Mouse (Mus musculus): ENCODE data around the gene Traf1. TPM values are rescaled to one million over a fixed set of nuclear protein-coding genes. Genes with fewer than 3 reads are reported as not detected.

Gene Traf1
- polyA plus RNA-seq, 1 experiment, result 6.5 TPM

DNA sequence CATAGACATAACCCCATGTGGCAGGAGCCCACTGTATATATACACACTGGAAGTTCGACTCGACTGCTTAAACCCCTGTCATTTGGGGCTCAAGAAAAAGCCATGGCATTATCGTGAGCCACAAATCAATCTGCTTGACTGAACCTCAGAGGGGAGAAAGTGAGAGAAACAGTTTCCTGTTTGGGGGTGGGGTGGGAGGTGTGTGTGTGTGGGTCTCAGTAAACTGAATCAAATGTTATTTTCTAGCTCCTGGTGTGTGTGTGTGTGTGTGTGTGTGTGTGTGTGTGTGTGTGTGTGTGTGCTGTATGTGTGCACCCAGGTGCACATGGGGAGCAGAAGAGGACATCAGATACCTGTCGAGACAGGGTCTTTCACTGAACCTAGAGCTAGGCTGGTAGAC is 8.6 kb downstream of the Traf1 start:
- no peaks in the 10 kb centered on the region for H3K4me1 ChIP-seq (ENCODE audit: control insufficient read depth, insufficient read depth, low read length)
- TF ChIP-seq CTCF (IDR thresholded peaks at IDR 0.05; ENCODE audit: control insufficient read depth, insufficient read depth, insufficient replicate concordance, low read depth, low read length), result no peak
- TF ChIP-seq POLR2A (IDR thresholded peaks at IDR 0.05; ENCODE audit: control insufficient read depth, low read depth, low read length), result no peak
- H3K27ac ChIP-seq (ENCODE audit: control insufficient read depth, insufficient read depth, low read depth, low read length), result no peak overlapping the region
- H3K36me3 ChIP-seq (ENCODE audit: control insufficient read depth, insufficient read depth, low read length), result no peaks in the 10 kb centered on the region
- H3K27me3 ChIP-seq (ENCODE audit: control insufficient read depth, insufficient read depth, low read length), result no peaks in the 10 kb centered on the region
- H3K4me3 ChIP-seq (ENCODE audit: control insufficient read depth, low read depth, low read length), result peak overlapping the region; percentile 47

DNA sequence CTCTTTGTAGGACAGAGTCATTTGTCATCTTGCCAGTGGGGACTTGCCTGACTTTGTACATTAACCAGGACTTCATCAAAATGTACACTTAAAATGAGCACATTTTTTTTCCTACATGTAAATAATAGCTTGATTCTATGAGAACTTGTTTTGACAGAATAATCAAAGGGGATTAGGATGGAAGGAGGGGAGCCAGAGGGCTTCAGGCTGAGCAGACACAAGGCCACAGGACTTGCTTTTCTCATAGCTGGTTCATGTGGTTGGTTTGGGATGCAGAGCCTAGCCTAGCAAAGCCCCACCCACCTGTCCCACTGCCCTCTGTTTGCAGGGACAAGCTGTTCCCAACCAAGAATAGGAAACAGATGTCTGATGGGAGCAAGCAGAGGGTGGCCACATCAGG is 10.1 kb downstream of the Traf1 start:
- Histone ChIP-seq H3K4me1 (ENCODE audit: control insufficient read depth, insufficient read depth, low read length) (no peaks in the 10 kb centered on the region), H3K27me3 (ENCODE audit: control insufficient read depth, insufficient read depth, low read length) (no peaks in the 10 kb centered on the region), H3K4me3 (ENCODE audit: control insufficient read depth, low read depth, low read length) (peak overlapping the region; percentile 68), H3K27ac (ENCODE audit: control insufficient read depth, insufficient read depth, low read depth, low read length) (no peak overlapping the region), H3K36me3 (ENCODE audit: control insufficient read depth, insufficient read depth, low read length) (no peaks in the 10 kb centered on the region)
- TF ChIP-seq POLR2A (IDR thresholded peaks at IDR 0.05; ENCODE audit: control insufficient read depth, low read depth, low read length), result no peak
- TF ChIP-seq CTCF (IDR thresholded peaks at IDR 0.05; ENCODE audit: control insufficient read depth, insufficient read depth, insufficient replicate concordance, low read depth, low read length), result no peak

DNA sequence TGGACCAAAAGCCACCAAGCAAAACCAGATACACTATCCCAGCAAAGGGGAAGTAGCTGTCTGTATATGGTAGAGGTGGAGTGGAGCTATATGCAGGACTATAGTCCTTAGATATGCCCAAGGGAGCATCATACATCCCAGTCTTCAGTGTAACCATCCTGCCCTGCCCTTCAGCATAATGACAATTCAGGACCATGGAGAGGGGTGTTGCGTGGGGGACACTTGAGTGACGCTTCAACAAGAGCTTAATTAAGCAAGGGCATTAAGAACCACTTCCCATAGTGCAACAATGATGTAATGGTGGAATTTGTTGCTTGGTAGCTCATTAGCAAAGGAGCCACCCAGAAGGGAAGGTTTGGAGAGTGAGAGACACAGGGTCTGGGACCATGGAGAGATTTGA is 12.9 kb downstream of the Traf1 start:
- no peak for TF ChIP-seq CTCF (IDR thresholded peaks at IDR 0.05; ENCODE audit: control insufficient read depth, insufficient read depth, insufficient replicate concordance, low read depth, low read length)
- no peak for TF ChIP-seq POLR2A (IDR thresholded peaks at IDR 0.05; ENCODE audit: control insufficient read depth, low read depth, low read length)
- no peaks in the 10 kb centered on the region for H3K4me1 ChIP-seq (ENCODE audit: control insufficient read depth, insufficient read depth, low read length)
- H3K36me3 ChIP-seq (ENCODE audit: control insufficient read depth, insufficient read depth, low read length), result no peaks in the 10 kb centered on the region
- peak overlapping the region; percentile 35; the same call in 1 of the 2 replicates for H3K4me3 ChIP-seq (ENCODE audit: control insufficient read depth, low read depth, low read length)
- no peak overlapping the region for H3K27ac ChIP-seq (ENCODE audit: control insufficient read depth, insufficient read depth, low read depth, low read length)
- H3K27me3 ChIP-seq (ENCODE audit: control insufficient read depth, insufficient read depth, low read length), result no peaks in the 10 kb centered on the region

DNA sequence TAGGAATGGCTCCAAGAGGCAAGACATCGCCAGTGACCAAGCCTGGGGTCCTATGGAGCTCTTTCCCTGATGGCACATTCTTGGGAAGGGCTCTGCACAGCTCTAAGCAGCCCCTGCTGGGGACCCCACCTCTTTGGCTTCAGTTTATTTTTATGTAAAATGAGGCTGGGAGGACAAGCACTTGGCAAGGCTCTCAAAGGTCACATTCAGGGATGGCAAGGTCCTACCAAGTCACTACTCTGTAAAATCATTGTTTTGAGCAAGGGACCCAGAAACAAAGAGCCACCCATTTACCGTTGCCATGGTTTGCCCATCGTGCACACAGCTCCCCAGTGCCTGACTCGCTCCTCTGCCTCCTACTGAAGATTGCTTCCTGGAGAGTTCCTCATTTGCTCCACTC is 15.5 kb downstream of the Traf1 start:
- TF ChIP-seq POLR2A (IDR thresholded peaks at IDR 0.05; ENCODE audit: control insufficient read depth, low read depth, low read length) (no peak), CTCF (IDR thresholded peaks at IDR 0.05; ENCODE audit: control insufficient read depth, insufficient read depth, insufficient replicate concordance, low read depth, low read length) (no peak)
- Histone ChIP-seq H3K4me1 (ENCODE audit: control insufficient read depth, insufficient read depth, low read length) (no peaks in the 10 kb centered on the region), H3K27ac (ENCODE audit: control insufficient read depth, insufficient read depth, low read depth, low read length) (no peak overlapping the region), H3K27me3 (ENCODE audit: control insufficient read depth, insufficient read depth, low read length) (no peaks in the 10 kb centered on the region), H3K4me3 (ENCODE audit: control insufficient read depth, low read depth, low read length) (no peak overlapping the region), H3K36me3 (ENCODE audit: control insufficient read depth, insufficient read depth, low read length) (no peaks in the 10 kb centered on the region)

DNA sequence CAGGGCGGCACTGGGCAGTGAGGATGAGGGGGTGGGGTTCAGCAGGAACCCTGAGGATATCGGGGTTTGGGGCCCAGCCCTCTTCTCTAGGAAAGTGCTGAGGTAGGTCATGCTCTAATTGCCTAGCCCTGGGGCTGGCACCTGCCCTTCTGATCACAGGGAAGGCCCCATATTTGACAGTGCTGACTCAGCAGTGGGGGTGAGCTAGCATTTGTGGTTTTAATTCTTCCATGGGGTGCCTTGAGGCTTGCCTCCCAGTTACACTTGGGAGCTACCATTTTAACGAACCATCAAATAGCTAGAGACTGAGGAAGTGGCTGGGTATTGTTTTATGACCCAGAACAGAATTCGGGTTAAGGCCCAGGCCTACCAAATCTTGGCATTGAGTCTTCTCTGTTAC is 16.0 kb downstream of the Traf1 start:
- Histone ChIP-seq H3K27me3 (ENCODE audit: control insufficient read depth, insufficient read depth, low read length) (no peaks in the 10 kb centered on the region), H3K4me1 (ENCODE audit: control insufficient read depth, insufficient read depth, low read length) (no peaks in the 10 kb centered on the region), H3K4me3 (ENCODE audit: control insufficient read depth, low read depth, low read length) (peak overlapping the region; percentile 11), H3K27ac (ENCODE audit: control insufficient read depth, insufficient read depth, low read depth, low read length) (no peak overlapping the region), H3K36me3 (ENCODE audit: control insufficient read depth, insufficient read depth, low read length) (no peaks in the 10 kb centered on the region)
- TF ChIP-seq CTCF (IDR thresholded peaks at IDR 0.05; ENCODE audit: control insufficient read depth, insufficient read depth, insufficient replicate concordance, low read depth, low read length) (no peak), POLR2A (IDR thresholded peaks at IDR 0.05; ENCODE audit: control insufficient read depth, low read depth, low read length) (no peak)

DNA sequence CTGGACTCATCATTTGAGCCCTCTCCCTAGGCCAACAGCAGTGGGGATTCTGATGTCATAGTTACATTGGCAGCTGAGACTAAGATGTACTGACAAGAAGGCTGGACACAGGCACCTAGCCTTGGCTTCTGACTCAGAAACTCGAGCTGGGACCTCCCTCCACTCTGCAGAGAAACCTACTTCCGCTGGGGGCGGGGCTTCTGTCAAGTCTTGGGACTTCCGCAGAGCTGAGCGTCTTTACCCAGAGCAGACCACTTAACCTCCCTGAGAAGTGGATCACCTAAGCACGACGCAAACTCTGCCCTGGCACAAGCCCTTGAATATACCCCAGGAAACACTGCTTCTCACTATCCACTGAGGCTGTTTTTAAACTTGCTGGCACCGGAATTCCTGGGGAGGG is 16.8 kb downstream of the Traf1 start:
- no peak for TF ChIP-seq POLR2A (IDR thresholded peaks at IDR 0.05; ENCODE audit: control insufficient read depth, low read depth, low read length)
- no peak for TF ChIP-seq CTCF (IDR thresholded peaks at IDR 0.05; ENCODE audit: control insufficient read depth, insufficient read depth, insufficient replicate concordance, low read depth, low read length)
- H3K27ac ChIP-seq (ENCODE audit: control insufficient read depth, insufficient read depth, low read depth, low read length), result no peak overlapping the region
- H3K36me3 ChIP-seq (ENCODE audit: control insufficient read depth, insufficient read depth, low read length), result no peaks in the 10 kb centered on the region
- H3K27me3 ChIP-seq (ENCODE audit: control insufficient read depth, insufficient read depth, low read length), result no peaks in the 10 kb centered on the region
- H3K4me3 ChIP-seq (ENCODE audit: control insufficient read depth, low read depth, low read length), result peak overlapping the region; percentile 11
- H3K4me1 ChIP-seq (ENCODE audit: control insufficient read depth, insufficient read depth, low read length), result no peaks in the 10 kb centered on the region

DNA sequence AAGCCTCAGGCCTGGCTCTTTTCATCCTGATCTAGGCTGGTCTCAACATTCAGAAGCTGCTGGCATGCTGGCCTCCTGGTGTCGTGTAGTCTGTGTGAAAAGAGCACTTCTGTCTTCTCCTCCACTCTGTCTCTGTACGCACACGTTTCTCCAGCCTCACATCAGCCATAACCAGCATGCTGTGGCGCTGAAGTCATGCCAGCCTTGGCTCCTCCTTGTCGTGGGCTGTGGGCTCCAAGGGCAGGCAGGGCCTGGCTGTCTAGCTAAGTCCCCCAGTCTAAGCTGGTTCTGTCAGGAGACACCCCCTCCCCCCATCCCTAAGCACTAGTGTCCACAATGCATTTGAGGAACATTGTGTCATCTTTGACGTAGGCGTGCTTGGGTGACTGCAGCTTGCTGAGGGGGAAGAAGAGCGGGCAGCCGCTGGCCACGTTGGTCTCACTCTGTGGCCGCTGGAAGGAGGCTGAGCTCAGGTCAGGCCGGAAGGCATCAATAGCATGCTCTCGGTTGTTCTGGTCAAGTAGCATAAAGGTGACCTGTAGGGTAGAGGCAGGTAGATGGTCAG is 17.9 kb downstream of the Traf1 start:
- H3K36me3 ChIP-seq (ENCODE audit: control insufficient read depth, insufficient read depth, low read length), result no peaks in the 10 kb centered on the region
- TF ChIP-seq CTCF (IDR thresholded peaks at IDR 0.05; ENCODE audit: control insufficient read depth, insufficient read depth, insufficient replicate concordance, low read depth, low read length) (no peak), POLR2A (IDR thresholded peaks at IDR 0.05; ENCODE audit: control insufficient read depth, low read depth, low read length) (no peak)
- H3K27me3 ChIP-seq (ENCODE audit: control insufficient read depth, insufficient read depth, low read length), result no peaks in the 10 kb centered on the region
- H3K4me3 ChIP-seq (ENCODE audit: control insufficient read depth, low read depth, low read length), result no peak overlapping the region
- no peak overlapping the region for H3K27ac ChIP-seq (ENCODE audit: control insufficient read depth, insufficient read depth, low read depth, low read length)
- H3K4me1 ChIP-seq (ENCODE audit: control insufficient read depth, insufficient read depth, low read length), result no peaks in the 10 kb centered on the region
